Mouse (Mus musculus) intestine, embryonic 15.5 days (tissue): ENCODE data around the gene Coq9. TPM values are rescaled to one million over a fixed set of nuclear protein-coding genes. Genes with fewer than 3 reads are reported as not detected.

ENCODE experiments used
- polyA plus RNA-seq: library from polyadenylated mRNA; unstranded; fragments of >200 nt; fragmentation: Nextera tagmentation; extraction: Ambion mirVana; gene quantifications from 2 replicates; pipeline ENCODE4 v1.2.1, GENCODE M21; 2015

Gene Coq9
- polyA plus RNA-seq, 1 experiment from 2014 or later, result 97.5 TPM

Other genes with a start within 250 kb of the Coq9 start
- 28.1 and 28.3 TPM in 2 replicates for gene Rspry1, start 236.4 kb upstream of the Coq9 start, polyA plus RNA-seq
- 57.9 and 62.2 TPM in 2 replicates for gene Fam192a, start 236.3 kb upstream of the Coq9 start, polyA plus RNA-seq
- 118 and 123 TPM in 2 replicates for gene Arl2bp, start 171.7 kb upstream of the Coq9 start, polyA plus RNA-seq
- gene Pllp, start 142.0 kb upstream of the Coq9 start, polyA plus RNA-seq, result 42.1 and 47.0 TPM in 2 replicates
- gene Ccl22, start 92.7 kb upstream of the Coq9 start, polyA plus RNA-seq, result not detected in 2 replicates
- gene Cx3cl1, start 66.3 kb upstream of the Coq9 start, polyA plus RNA-seq, result 23.0 and 24.3 TPM in 2 replicates
- gene Ccl17, start 27.9 kb upstream of the Coq9 start, polyA plus RNA-seq, result not detected in 2 replicates
- gene Ciapin1, start within 50 bp of the Coq9 start, polyA plus RNA-seq, result 89.8 and 94.6 TPM in 2 replicates
- 126 and 134 TPM in 2 replicates for gene Polr2c, start 19.1 kb downstream of the Coq9 start, polyA plus RNA-seq
- 39.4 and 40.3 TPM in 2 replicates for gene Dok4, start 38.0 kb downstream of the Coq9 start, polyA plus RNA-seq
- gene Ccdc102a, start 79.8 kb downstream of the Coq9 start, polyA plus RNA-seq, result 20.1 and 20.7 TPM in 2 replicates
- gene Adgrg5, start 85.4 kb downstream of the Coq9 start, polyA plus RNA-seq, result 1.3 and 2.1 TPM in 2 replicates
- gene Adgrg1, start 136.4 kb downstream of the Coq9 start, polyA plus RNA-seq, result 22.4 and 23.8 TPM in 2 replicates
- gene Adgrg3, start 179.4 kb downstream of the Coq9 start, polyA plus RNA-seq, result 3.4 and 3.5 TPM in 2 replicates
- gene Drc7, start 216.8 kb downstream of the Coq9 start, polyA plus RNA-seq, result not detected in 2 replicates
- 13.9 and 14.6 TPM in 2 replicates for gene Katnb1, start 242.9 kb downstream of the Coq9 start, polyA plus RNA-seq